Mouse (Mus musculus) adrenal gland, postnatal 25 days (tissue): ENCODE results near the gene 1700093K21Rik. TPM values are rescaled to one million over a fixed set of nuclear protein-coding genes. Genes with fewer than 3 reads are reported as not detected.
"Not testable (repeated sequence)": the region's sequence is repeated elsewhere in the genome, so short reads cannot be mapped to it uniquely, and the experiment has no call there.

Experiments used
- DNase-seq: peaks from one replicate; pipeline ENCODE4 v3.0.0; 2021; ENCODE audit warnings: mixed read lengths
- long read RNA-seq: library from polyadenylated mRNA; stranded (forward); transcript quantifications from one replicate; pipeline ENCODE4 v2.0.0, GENCODE M21; 2021
- microRNA-seq, 2 experiments: library from miRNA; unstranded; fragments of <30 nt; microRNA quantifications; one replicate each; pipeline ENCODE4 v1.2.0; 2021
- total RNA-seq: library from RNA; stranded (reverse); gene quantifications from 2 replicates; pipeline ENCODE4 v1.2.3, GENCODE M21; 2021

1700093K21Rik gene
- not detected in 2 replicates for total RNA-seq
- long read RNA-seq: 0 reads

GRCm38 (mm10) chr11:23520473-23521205, at the start of gene 1700093K21Rik:
TSS of gene 1700093K21Rik (minus strand) at chr11:23521155.
- no peak for DNase-seq

- no peak for DNase-seq
These were observed 49.2 kb upstream of the 1700093K21Rik start for GRCm38 (mm10) chr11:23570130-23570529.

- DNase-seq: peak; percentile 70
These were observed 44.8 kb upstream of the 1700093K21Rik start for GRCm38 (mm10) chr11:23565761-23566160.

GRCm38 (mm10) chr11:23557039-23557630, 36.2 kb upstream of the 1700093K21Rik start:
- DNase-seq: no peak

- DNase-seq: no peak
These were observed 16.5 kb upstream of the 1700093K21Rik start for GRCm38 (mm10) chr11:23537446-23537845.

- DNase-seq: no peak
These were observed 2.0 kb downstream of the 1700093K21Rik start for GRCm38 (mm10) chr11:23518981-23519380.

GRCm38 (mm10) chr11:23515315-23515714, 5.6 kb downstream of the 1700093K21Rik start:
- no peak for DNase-seq

- not testable (repeated sequence) for DNase-seq
These were observed 6.2 kb downstream of the 1700093K21Rik start for GRCm38 (mm10) chr11:23514785-23515184.

- DNase-seq: not testable (repeated sequence)
These were observed 16.2 kb downstream of the 1700093K21Rik start for GRCm38 (mm10) chr11:23504801-23505200.

GRCm38 (mm10) chr11:23498609-23499008, 22.3 kb downstream of the 1700093K21Rik start:
- DNase-seq: no peak

GRCm38 (mm10) chr11:23497718-23498509, 23.0 kb downstream of the 1700093K21Rik start, which contains the start of gene Ahsa2:
TSS of gene Ahsa2 (minus strand) at chr11:23498030.
- DNase-seq: peak; percentile 99

GRCm38 (mm10) chr11:23497335-23497717, 23.6 kb downstream of the 1700093K21Rik start:
- DNase-seq: peak; percentile 75

GRCm38 (mm10) chr11:23496661-23497060, 24.3 kb downstream of the 1700093K21Rik start:
- DNase-seq: no peak

GRCm38 (mm10) chr11:23495231-23495630, 25.7 kb downstream of the 1700093K21Rik start:
- DNase-seq: no peak

- no peak for DNase-seq
These were observed 28.7 kb downstream of the 1700093K21Rik start for GRCm38 (mm10) chr11:23492048-23492790.

- DNase-seq: no peak
These were observed 31.0 kb downstream of the 1700093K21Rik start for GRCm38 (mm10) chr11:23489955-23490354.

Small RNAs within 50 kb of the gene (microRNA-seq; reads per million reads assigned to microRNA genes)
- 0 reads per million in 2 experiments for gene Gm47279

Other genes with a start within 250 kb of the 1700093K21Rik start
- gene Usp34, start 214.3 kb downstream of the 1700093K21Rik start, total RNA-seq: 67.5 and 72.9 TPM in 2 replicates
- 48.7 and 104 TPM in 2 replicates for gene Ahsa2, start 23.1 kb downstream of the 1700093K21Rik start, total RNA-seq
- 14.1 and 16.8 TPM in 2 replicates for gene 0610010F05Rik, start 112.5 kb upstream of the 1700093K21Rik start, total RNA-seq
- gene Pus10, start 144.5 kb upstream of the 1700093K21Rik start, total RNA-seq: 17.8 and 23.3 TPM in 2 replicates
- 73.2 and 92.9 TPM in 2 replicates for gene Pex13, start 144.8 kb upstream of the 1700093K21Rik start, total RNA-seq
- 8.2 and 8.7 TPM in 2 replicates for gene Rel, start 249.8 kb upstream of the 1700093K21Rik start, total RNA-seq